Mouse (Mus musculus): ENCODE data around the gene Ndufa3. TPM values are rescaled to one million over a fixed set of nuclear protein-coding genes. Genes with fewer than 3 reads are reported as not detected.
"Not testable (repeated sequence)": the region's sequence is repeated elsewhere in the genome, so short reads cannot be mapped to it uniquely, and the experiment has no call there.

Ndufa3 gene
- 375 and 405 TPM in 2 replicates for polyA plus RNA-seq (2014; fragmentation: Nextera tagmentation; extraction: Ambion mirVana)

GRCm38 (mm10) chr7:3617242-3617995 lies at the start of gene Ndufa3:
Gene Ndufa3, plus strand, starts transcription at chr7:3617373.
- Histone ChIP-seq H3K27me3 (replicated peaks; ENCODE audit: control insufficient read depth, insufficient read depth, low read length) (no peaks in the 10 kb centered on the region), H3K27ac (ENCODE audit: low read depth, low read length) (no peak within 1 kb of the TSS), H3K4me3 (ENCODE audit: low read depth, low read length) (peak within 1 kb of the TSS; percentile 72), H3K9ac (ENCODE audit: low read depth, low read length) (peak within 1 kb of the TSS; percentile 77), H3K4me2 (peak within 1 kb of the TSS; percentile 88), H3K4me1 (replicated peaks; ENCODE audit: control insufficient read depth, insufficient read depth, low read length) (peaks cover 2% of the 10 kb centered on the region), H3K9me3 (ENCODE audit: control insufficient read depth, low read length) (no peaks in the 10 kb centered on the region), H3K36me3 (ENCODE audit: control insufficient read depth, insufficient read depth, low read length) (peaks cover 6% of the 10 kb centered on the region)
- ATAC-seq (replicated peaks; ENCODE audit: low FRiP score) (peak; percentile 96), DNase-seq (ENCODE audit: low spot score) (peak; percentile 75)
- WGBS, result 1% methylated on average over 32 of the region's 32 CpGs

DNA sequence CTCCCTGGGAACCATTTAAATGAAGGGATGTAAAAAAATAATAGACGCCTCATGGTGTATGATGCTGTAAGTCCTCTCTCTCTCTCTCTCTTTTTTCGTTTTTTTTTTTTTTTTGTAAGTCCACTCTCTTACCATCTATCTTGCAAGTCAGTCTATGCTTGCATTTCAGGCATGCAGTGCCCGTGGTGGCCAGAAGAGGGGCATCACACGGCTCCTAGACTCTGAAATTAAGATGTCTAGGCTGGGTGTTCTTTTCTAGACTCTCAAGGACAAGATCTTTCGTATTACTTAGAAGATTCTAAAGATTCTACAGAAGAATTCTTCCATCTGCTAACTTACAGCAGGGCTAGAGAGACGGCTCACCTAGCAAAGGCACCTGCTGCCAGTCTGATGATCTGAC lies 47.4 kb upstream of the Ndufa3 start:
- no peak overlapping the region for H3K9ac ChIP-seq (ENCODE audit: low read depth, low read length)
- no peak overlapping the region for H3K4me2 ChIP-seq
- H3K4me1 ChIP-seq (replicated peaks; ENCODE audit: control insufficient read depth, insufficient read depth, low read length), result no peaks in the 10 kb centered on the region
- no peak overlapping the region for H3K4me3 ChIP-seq (ENCODE audit: low read depth, low read length)
- H3K36me3 ChIP-seq (ENCODE audit: control insufficient read depth, insufficient read depth, low read length), result no peaks in the 10 kb centered on the region
- ATAC-seq (replicated peaks; ENCODE audit: low FRiP score) (no peak), DNase-seq (ENCODE audit: low spot score) (no peak)
- no peaks in the 10 kb centered on the region for H3K9me3 ChIP-seq (ENCODE audit: control insufficient read depth, low read length)
- no peaks in the 10 kb centered on the region for H3K27me3 ChIP-seq (replicated peaks; ENCODE audit: control insufficient read depth, insufficient read depth, low read length)
- H3K27ac ChIP-seq (ENCODE audit: low read depth, low read length), result no peak overlapping the region
- 63% methylated on average over 6 of the region's 6 CpGs for WGBS

- not testable (repeated sequence) for H3K4me3 ChIP-seq (ENCODE audit: low read depth, low read length); H3K27me3 ChIP-seq (replicated peaks; ENCODE audit: control insufficient read depth, insufficient read depth, low read length); H3K4me2 ChIP-seq; H3K36me3 ChIP-seq (ENCODE audit: control insufficient read depth, insufficient read depth, low read length); DNase-seq (ENCODE audit: low spot score); ATAC-seq (replicated peaks; ENCODE audit: low FRiP score); H3K27ac ChIP-seq (ENCODE audit: low read depth, low read length); H3K9ac ChIP-seq (ENCODE audit: low read depth, low read length); H3K4me1 ChIP-seq (replicated peaks; ENCODE audit: control insufficient read depth, insufficient read depth, low read length); H3K9me3 ChIP-seq (ENCODE audit: control insufficient read depth, low read length)
- WGBS, result 83% methylated on average over 3 of the region's 3 CpGs
Measured at GRCm38 (mm10) chr7:3570580-3570979, 46.6 kb upstream of the Ndufa3 start.

GRCm38 (mm10) chr7:3571847-3572246 lies 45.3 kb upstream of the Ndufa3 start:
- Histone ChIP-seq H3K9me3 (ENCODE audit: control insufficient read depth, low read length) (no peaks in the 10 kb centered on the region), H3K4me3 (ENCODE audit: low read depth, low read length) (no peak overlapping the region), H3K27me3 (replicated peaks; ENCODE audit: control insufficient read depth, insufficient read depth, low read length) (no peaks in the 10 kb centered on the region), H3K9ac (ENCODE audit: low read depth, low read length) (no peak overlapping the region), H3K27ac (ENCODE audit: low read depth, low read length) (no peak overlapping the region), H3K4me1 (replicated peaks; ENCODE audit: control insufficient read depth, insufficient read depth, low read length) (no peaks in the 10 kb centered on the region), H3K36me3 (ENCODE audit: control insufficient read depth, insufficient read depth, low read length) (no peaks in the 10 kb centered on the region), H3K4me2 (no peak overlapping the region)
- no peak for DNase-seq (ENCODE audit: low spot score)
- no peak for ATAC-seq (replicated peaks; ENCODE audit: low FRiP score)
- WGBS, result 36% methylated on average over 1 of the region's 1 CpGs

- Histone ChIP-seq H3K4me2 (no peak overlapping the region), H3K27me3 (replicated peaks; ENCODE audit: control insufficient read depth, insufficient read depth, low read length) (no peaks in the 10 kb centered on the region), H3K9me3 (ENCODE audit: control insufficient read depth, low read length) (no peaks in the 10 kb centered on the region), H3K4me1 (replicated peaks; ENCODE audit: control insufficient read depth, insufficient read depth, low read length) (no peaks in the 10 kb centered on the region), H3K9ac (ENCODE audit: low read depth, low read length) (no peak overlapping the region), H3K4me3 (ENCODE audit: low read depth, low read length) (no peak overlapping the region), H3K27ac (ENCODE audit: low read depth, low read length) (no peak overlapping the region), H3K36me3 (ENCODE audit: control insufficient read depth, insufficient read depth, low read length) (no peaks in the 10 kb centered on the region)
- DNase-seq (ENCODE audit: low spot score) (no peak), ATAC-seq (replicated peaks; ENCODE audit: low FRiP score) (no peak)
- 44% methylated on average over 5 of the region's 5 CpGs for WGBS
Measured at GRCm38 (mm10) chr7:3574216-3574615, 43.0 kb upstream of the Ndufa3 start.

DNA sequence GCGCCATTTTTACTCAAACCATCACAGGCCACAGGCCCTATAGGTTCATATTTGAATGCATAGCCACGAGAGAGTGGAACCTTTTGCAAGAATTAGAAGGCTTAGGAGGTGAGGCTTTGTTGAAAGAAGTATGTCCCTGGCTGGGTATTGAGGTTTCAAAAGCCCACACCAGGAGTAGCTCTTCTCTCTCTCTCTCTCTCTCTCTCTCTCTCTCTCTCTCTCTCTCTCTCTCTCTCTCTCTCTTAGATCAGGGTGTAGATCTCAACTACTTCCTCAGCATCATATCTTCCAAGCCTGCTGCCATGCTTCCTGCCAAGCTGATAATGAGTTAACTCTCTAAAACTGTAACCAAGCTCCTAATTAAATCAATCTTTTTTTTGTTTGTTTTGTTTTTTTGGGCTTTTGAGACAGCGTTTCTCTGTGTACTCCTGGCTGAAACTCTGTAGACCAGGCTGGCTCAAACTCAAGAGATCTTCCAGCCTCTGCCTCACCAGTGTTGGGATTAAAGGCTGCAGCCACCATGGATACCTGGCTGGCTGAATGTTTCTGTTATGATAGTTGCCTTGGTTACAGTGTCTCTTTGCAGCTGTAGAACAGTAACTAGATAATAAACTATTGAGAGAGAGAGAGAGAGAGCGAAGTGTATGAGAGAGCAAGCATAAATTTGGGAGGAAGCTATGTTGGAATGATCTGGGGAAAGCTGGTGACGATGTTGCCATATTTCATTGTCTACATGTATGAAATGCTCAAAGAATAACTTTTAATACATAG lies 40.6 kb upstream of the Ndufa3 start:
- H3K4me2 ChIP-seq, result no peak overlapping the region
- no peak overlapping the region for H3K4me3 ChIP-seq (ENCODE audit: low read depth, low read length)
- no peak overlapping the region for H3K9ac ChIP-seq (ENCODE audit: low read depth, low read length)
- no peaks in the 10 kb centered on the region for H3K27me3 ChIP-seq (replicated peaks; ENCODE audit: control insufficient read depth, insufficient read depth, low read length)
- no peaks in the 10 kb centered on the region for H3K4me1 ChIP-seq (replicated peaks; ENCODE audit: control insufficient read depth, insufficient read depth, low read length)
- no peaks in the 10 kb centered on the region for H3K36me3 ChIP-seq (ENCODE audit: control insufficient read depth, insufficient read depth, low read length)
- WGBS, result 70% methylated on average over 5 of the region's 5 CpGs
- DNase-seq (ENCODE audit: low spot score), result no peak
- H3K27ac ChIP-seq (ENCODE audit: low read depth, low read length), result no peak overlapping the region
- no peaks in the 10 kb centered on the region for H3K9me3 ChIP-seq (ENCODE audit: control insufficient read depth, low read length)
- no peak for ATAC-seq (replicated peaks; ENCODE audit: low FRiP score)

GRCm38 (mm10) chr7:3578196-3578595 lies 39.0 kb upstream of the Ndufa3 start:
- WGBS, result 63% methylated on average over 2 of the region's 2 CpGs
- Histone ChIP-seq H3K9me3 (ENCODE audit: control insufficient read depth, low read length) (no peaks in the 10 kb centered on the region), H3K9ac (ENCODE audit: low read depth, low read length) (no peak overlapping the region), H3K4me1 (replicated peaks; ENCODE audit: control insufficient read depth, insufficient read depth, low read length) (no peaks in the 10 kb centered on the region), H3K27me3 (replicated peaks; ENCODE audit: control insufficient read depth, insufficient read depth, low read length) (no peaks in the 10 kb centered on the region), H3K36me3 (ENCODE audit: control insufficient read depth, insufficient read depth, low read length) (no peaks in the 10 kb centered on the region), H3K4me2 (no peak overlapping the region), H3K27ac (ENCODE audit: low read depth, low read length) (no peak overlapping the region), H3K4me3 (ENCODE audit: low read depth, low read length) (no peak overlapping the region)
- no peak for DNase-seq (ENCODE audit: low spot score)
- ATAC-seq (replicated peaks; ENCODE audit: low FRiP score), result no peak

DNA sequence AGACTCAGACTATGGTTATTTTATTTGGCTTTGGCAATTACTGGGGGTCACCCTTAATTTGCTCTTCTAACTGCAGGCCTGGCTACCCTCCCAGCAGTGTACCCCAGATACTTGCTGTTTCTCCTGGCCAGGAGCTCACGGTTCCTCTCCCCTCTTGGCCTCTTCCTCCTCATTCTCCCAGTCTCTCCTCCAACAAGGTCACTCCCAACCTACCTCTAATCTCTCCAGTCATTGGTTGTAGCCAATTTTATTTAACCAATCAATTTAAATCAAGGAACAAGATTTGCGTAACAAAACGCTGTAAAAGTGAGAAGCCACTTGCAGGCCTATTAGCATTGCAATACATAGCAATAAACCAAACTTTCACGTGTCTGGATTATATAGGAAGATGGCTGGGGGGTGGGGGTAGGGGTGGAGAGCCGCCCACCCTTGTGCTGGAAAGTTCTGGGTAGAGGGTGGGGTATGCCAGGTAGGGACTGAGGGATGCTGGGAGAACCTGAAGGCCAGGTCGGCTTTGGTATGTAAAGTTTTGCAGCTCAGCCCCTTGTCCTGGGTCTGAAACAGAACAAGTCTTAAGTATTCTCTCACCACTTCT lies 38.1 kb upstream of the Ndufa3 start:
- DNase-seq (ENCODE audit: low spot score), result no peak
- no peak overlapping the region for H3K4me3 ChIP-seq (ENCODE audit: low read depth, low read length)
- no peaks in the 10 kb centered on the region for H3K9me3 ChIP-seq (ENCODE audit: control insufficient read depth, low read length)
- ATAC-seq (replicated peaks; ENCODE audit: low FRiP score), result no peak
- no peak overlapping the region for H3K4me2 ChIP-seq
- WGBS, result 62% methylated on average over 6 of the region's 6 CpGs
- no peaks in the 10 kb centered on the region for H3K4me1 ChIP-seq (replicated peaks; ENCODE audit: control insufficient read depth, insufficient read depth, low read length)
- no peak overlapping the region for H3K9ac ChIP-seq (ENCODE audit: low read depth, low read length)
- no peaks in the 10 kb centered on the region for H3K36me3 ChIP-seq (ENCODE audit: control insufficient read depth, insufficient read depth, low read length)
- H3K27me3 ChIP-seq (replicated peaks; ENCODE audit: control insufficient read depth, insufficient read depth, low read length), result no peaks in the 10 kb centered on the region
- H3K27ac ChIP-seq (ENCODE audit: low read depth, low read length), result no peak overlapping the region

Measured in liver, embryonic 11.5 days (tissue).